Mouse (Mus musculus) testis, adult 2 months (tissue): ENCODE measurements around the gene Zfp637.

ENCODE experiments used
- CTCF ChIP-seq: fragments of 200-500 bp; IDR thresholded peaks from 2 replicates; pipeline ENCODE4 v1.5.1; 2012; ENCODE audit warnings: low read depth, mild to moderate bottlenecking, inconsistent platforms, low read length, moderate library complexity; ENCODE audit not compliant: control insufficient read depth, insufficient read depth, insufficient replicate concordance
- POLR2A ChIP-seq: fragments of 200-500 bp; IDR thresholded peaks from 2 replicates; pipeline ENCODE4 v1.6.1; 2012; ENCODE audit warnings: low read depth, mild to moderate bottlenecking, inconsistent platforms, low read length, moderate library complexity; ENCODE audit not compliant: control insufficient read depth

DNA sequence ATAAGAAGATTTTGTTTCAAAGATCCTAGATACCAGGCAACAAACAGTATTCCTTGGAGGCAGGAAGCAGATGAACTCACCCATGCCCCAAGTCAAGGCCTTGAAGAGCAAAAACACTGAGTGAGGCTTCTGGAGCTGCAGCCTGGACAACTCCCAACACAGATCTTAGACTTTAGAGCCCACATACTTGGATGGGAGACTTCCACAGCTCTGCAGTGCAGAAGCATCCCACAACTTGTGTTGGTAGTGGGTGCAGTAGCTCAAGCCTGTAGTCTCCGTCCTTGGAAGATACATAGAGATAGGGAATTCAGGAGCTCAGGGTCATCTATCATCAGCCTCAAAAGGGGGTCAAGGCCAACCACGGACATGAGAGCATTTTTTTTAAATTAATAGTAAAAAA lies 45.0 kb downstream of the Zfp637 start:
- TF ChIP-seq CTCF (no peak), POLR2A (no peak)
